Mouse (Mus musculus): Measurements from ENCODE around the gene Zfp683. TPM values are rescaled to one million over a fixed set of nuclear protein-coding genes. Genes with fewer than 3 reads are reported as not detected.

Zfp683 gene
- polyA plus RNA-seq (2015; fragmentation: Nextera tagmentation; extraction: Ambion mirVana): not detected in 2 replicates

DNA sequence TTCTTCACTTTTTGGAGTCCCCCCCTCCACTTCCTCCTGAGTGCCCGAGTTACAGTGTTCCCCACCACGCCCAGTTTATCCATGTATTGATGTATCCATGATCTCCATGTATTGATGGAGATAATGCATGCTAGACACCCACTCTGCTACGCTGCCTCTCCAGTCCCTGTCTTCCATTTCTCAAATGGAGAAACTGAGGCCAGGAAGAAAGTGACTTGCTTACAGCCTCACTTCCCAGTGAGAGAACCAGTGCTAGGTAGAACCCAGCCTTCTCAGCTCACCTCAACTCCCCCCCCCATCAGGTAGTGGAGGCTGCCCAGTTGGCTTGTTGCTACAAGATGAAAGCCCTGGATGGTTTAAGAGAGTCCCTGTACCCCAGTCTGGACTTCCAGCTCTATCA is at the start of gene Zfp683:
TSS of gene Zfp683 (plus strand) at position 301 of the 400 bp plus-strand sequence.
- Histone ChIP-seq H3K27me3 (replicated peaks) (no peaks in the 10 kb centered on the region; the same call in 1 of the 2 replicates), H3K36me3 (no peaks in the 10 kb centered on the region), H3K4me3 (replicated peaks) (no peak within 1 kb of the TSS), H3K4me1 (replicated peaks) (0 out of 2 replicates have a peak, but pooled peaks cover 6% of the 10 kb centered on the region), H3K27ac (no peak within 1 kb of the TSS), H3K9me3 (no peaks in the 10 kb centered on the region), H3K4me2 (replicated peaks) (no peak within 1 kb of the TSS), H3K9ac (no peak within 1 kb of the TSS)
- no peak for ATAC-seq
- 81% methylated on average over 3 of the region's 3 CpGs for WGBS

DNA sequence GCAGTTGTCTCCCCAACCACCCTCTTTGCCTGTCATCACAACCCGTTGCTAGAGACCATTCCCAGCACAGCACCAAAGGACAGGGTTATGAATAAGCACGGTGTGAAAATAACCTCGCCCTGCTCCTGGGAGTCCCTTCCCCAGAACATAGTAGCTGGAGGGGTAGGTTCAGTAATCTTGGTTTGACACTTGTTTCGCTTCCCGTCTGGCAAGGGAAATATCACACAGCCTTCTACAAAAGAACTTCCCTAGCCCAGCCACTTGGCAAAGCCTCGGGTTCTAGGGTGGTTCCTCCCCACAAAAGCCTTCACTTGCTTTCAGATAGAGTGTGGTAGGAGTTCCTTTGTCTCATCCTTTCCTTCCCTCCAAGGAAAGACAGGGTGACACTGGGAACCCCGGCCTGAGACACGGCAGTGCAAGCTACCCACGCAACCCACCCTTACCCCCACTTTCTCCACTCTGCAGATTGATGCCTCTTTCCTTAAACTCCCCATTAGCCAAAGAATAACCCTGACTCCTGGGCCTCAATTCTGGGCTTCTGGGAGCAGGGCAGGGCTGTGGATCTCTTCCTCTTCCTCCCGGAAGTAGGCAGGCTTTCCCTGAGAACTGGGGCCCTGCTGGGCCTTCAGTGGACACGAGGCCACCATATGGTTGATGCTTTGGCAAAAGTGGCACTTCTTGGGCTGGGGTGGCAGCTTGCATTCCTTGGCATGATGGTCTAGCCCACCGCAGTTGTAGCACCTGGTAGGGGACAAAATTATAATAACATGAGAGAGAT is 47.9 kb upstream of the Zfp683 start:
- no peak overlapping the region for H3K4me2 ChIP-seq (replicated peaks)
- no peak overlapping the region for H3K27ac ChIP-seq
- ATAC-seq: no peak
- no peak overlapping the region for H3K9ac ChIP-seq
- H3K4me1 ChIP-seq (replicated peaks): 0 out of 2 replicates have a peak, but pooled peaks cover 9% of the 10 kb centered on the region
- no peaks in the 10 kb centered on the region for H3K36me3 ChIP-seq
- 82% methylated on average over 12 of the region's 12 CpGs for WGBS
- H3K9me3 ChIP-seq: no peaks in the 10 kb centered on the region
- H3K27me3 ChIP-seq (replicated peaks): no peaks in the 10 kb centered on the region
- H3K4me3 ChIP-seq (replicated peaks): no peak overlapping the region

DNA sequence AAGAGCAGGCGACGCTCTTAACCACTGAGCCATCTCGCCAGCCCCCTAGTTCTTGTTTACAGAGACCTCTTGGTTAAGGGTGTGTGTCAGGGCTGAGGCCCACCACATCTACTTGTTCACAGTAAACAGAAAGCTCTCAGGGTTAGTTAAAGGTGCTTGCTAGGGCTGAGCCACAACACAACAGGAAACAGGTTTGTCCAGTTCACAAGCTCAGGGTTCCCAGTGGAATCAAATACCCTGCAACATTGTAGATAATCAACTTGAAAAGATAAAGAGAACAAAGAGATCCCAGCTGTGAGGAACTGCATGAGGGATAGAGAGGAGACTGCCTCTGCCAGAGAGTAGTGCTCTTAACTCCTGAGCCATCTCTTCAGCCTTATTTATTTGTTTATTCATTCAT is 46.8 kb upstream of the Zfp683 start:
- Histone ChIP-seq H3K27me3 (replicated peaks) (no peaks in the 10 kb centered on the region), H3K9me3 (no peaks in the 10 kb centered on the region), H3K4me1 (replicated peaks) (0 out of 2 replicates have a peak, but pooled peaks cover 11% of the 10 kb centered on the region), H3K9ac (no peak overlapping the region), H3K27ac (no peak overlapping the region), H3K36me3 (no peaks in the 10 kb centered on the region), H3K4me2 (replicated peaks) (no peak overlapping the region), H3K4me3 (replicated peaks) (no peak overlapping the region)
- WGBS: 74% methylated on average over 3 of the region's 3 CpGs
- ATAC-seq: peak; percentile 65

DNA sequence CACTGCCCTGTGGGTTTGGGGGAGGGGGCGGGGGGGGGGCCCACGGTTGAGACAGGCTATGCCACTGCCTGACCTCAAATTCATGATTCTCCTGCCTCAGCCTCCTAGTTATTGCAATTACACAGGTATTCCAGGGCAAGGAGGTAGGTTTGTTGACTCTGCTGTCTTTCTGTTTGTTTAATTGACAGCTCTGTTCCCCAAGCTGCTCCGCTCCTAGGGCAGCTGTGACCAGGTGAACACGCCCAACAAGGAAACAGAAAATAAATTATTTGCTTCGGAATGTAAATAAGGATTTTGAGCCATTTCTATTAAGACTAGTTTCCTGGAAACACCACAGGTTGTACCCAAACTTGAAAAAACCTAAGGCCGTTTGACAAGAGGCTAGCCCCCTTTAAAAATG is 43.9 kb upstream of the Zfp683 start:
- WGBS: 51% methylated on average over 6 of the region's 6 CpGs
- Histone ChIP-seq H3K4me3 (replicated peaks) (no peak overlapping the region), H3K27me3 (replicated peaks) (no peaks in the 10 kb centered on the region), H3K27ac (no peak overlapping the region), H3K9me3 (no peaks in the 10 kb centered on the region), H3K9ac (no peak overlapping the region), H3K4me2 (replicated peaks) (no peak overlapping the region), H3K36me3 (no peaks in the 10 kb centered on the region), H3K4me1 (replicated peaks) (0 out of 2 replicates have a peak, but pooled peaks cover 11% of the 10 kb centered on the region)
- no peak for ATAC-seq

DNA sequence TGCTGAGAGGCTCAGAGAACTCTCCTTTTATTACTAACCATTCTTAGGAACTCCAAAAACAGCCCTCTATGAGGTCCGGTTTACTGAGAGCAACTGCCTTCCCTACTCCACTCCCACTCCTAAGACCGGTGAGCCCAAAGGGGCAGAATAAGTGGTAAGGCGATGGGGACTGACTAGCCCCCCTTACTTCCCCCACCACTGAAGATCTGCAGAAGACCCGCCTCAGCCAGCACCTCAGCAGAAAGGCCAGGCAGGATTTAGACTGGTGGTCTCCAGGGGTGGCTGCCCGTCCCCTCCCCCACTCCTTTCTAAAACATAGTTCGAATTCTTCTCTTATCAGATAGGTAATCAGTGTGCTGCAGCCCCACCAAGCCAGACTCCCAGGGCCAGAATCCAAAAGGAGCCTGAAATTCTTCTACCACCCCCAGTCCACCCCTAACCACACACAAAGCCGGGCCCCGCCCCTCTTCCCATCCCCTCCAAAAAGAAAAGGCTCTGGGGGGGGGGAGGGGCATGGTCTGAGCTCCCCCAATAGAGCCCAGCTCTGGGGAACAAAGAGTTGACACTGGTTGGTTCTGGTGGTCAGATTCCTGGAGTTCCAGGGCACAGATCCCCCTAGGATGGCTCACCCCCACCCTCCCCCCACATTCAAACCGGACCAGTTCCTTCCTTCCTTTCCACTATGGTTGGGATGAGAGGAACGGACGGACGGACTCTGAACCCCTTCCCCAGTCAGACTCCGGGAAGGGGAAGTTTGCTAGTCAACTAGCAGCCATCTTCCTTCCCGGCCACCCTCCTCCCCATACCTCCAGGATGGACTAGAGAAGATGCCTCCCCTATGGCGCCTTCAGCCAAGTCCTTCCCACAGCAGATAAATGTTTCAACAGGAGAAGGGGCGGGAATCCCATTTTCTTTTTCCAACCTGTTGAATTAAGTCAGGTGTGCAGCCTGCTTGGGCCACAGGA is 41.9 kb upstream of the Zfp683 start:
- Histone ChIP-seq H3K27ac (no peak overlapping the region), H3K36me3 (no peaks in the 10 kb centered on the region), H3K4me1 (replicated peaks) (peaks cover 13% of the 10 kb centered on the region; the same call in 1 of the 2 replicates), H3K4me3 (replicated peaks) (no peak overlapping the region), H3K9ac (no peak overlapping the region), H3K4me2 (replicated peaks) (no peak overlapping the region), H3K27me3 (replicated peaks) (peaks cover 8% of the 10 kb centered on the region), H3K9me3 (no peaks in the 10 kb centered on the region)
- ATAC-seq: no peak
- 15% methylated on average over 16 of the region's 16 CpGs for WGBS

DNA sequence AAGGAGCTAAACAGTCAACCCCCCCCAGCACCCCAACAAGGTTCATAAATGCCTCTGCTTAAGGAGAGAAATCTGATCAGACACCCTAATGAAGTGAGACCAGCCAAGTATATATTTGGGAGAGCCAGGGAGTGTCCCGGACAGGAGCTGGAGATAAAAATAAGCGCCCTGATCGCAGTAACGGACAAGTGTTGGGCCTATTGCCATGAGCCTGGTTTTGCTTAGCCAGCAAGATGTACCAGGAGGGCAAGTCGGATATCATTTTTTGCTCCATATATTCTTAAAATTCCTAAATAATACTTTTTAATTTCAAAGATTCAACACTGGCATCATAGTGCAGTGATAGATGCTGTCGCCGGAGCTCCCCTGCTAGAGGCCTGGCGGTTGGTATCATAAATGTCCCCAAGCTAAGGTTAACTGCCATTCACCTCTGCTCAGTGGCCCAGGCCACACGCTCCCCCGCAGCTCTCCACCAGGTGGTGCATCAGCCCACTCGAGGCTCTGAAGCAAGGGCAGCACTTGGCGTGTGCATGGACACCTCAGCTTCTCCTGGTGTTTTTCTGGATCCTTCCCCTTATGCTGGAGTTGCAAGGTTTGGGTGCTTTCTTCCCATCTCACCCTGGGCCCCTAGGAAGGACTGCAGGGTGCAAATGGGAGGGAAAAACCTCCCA is 40.6 kb upstream of the Zfp683 start:
- Histone ChIP-seq H3K9ac (no peak overlapping the region), H3K4me1 (replicated peaks) (peaks cover 20% of the 10 kb centered on the region), H3K27ac (no peak overlapping the region), H3K36me3 (no peaks in the 10 kb centered on the region), H3K4me3 (replicated peaks) (no peak overlapping the region), H3K27me3 (replicated peaks) (peaks cover 21% of the 10 kb centered on the region), H3K9me3 (no peaks in the 10 kb centered on the region), H3K4me2 (replicated peaks) (no peak overlapping the region)
- ATAC-seq: no peak
- WGBS: 43% methylated on average over 12 of the region's 12 CpGs

DNA sequence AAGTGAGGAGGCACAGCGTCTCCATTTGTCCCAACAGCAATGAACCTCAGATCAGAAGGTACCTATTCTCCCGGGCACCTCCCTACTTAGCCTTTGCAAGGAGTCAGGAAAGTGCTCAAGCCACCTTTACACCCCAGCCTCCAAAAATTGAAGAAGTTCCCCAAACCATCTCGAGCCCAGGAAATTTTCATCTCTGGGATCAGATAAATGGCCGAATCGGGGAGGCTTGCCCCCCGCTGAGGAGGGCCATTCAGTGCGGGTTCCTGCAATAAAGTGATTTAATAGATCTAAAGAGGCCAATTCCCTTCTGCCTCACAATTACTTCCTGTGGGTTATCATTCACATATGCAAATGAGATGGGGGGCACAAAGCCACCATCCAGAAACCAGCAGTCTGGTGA is 37.4 kb upstream of the Zfp683 start:
- ATAC-seq: no peak
- H3K4me3 ChIP-seq (replicated peaks): no peak overlapping the region
- H3K27me3 ChIP-seq (replicated peaks): peaks cover 42% of the 10 kb centered on the region
- H3K4me2 ChIP-seq (replicated peaks): no peak overlapping the region
- no peak overlapping the region for H3K9ac ChIP-seq
- H3K36me3 ChIP-seq: no peaks in the 10 kb centered on the region
- peaks cover 27% of the 10 kb centered on the region for H3K4me1 ChIP-seq (replicated peaks)
- no peaks in the 10 kb centered on the region for H3K9me3 ChIP-seq
- WGBS: 12% methylated on average over 7 of the region's 7 CpGs
- H3K27ac ChIP-seq: no peak overlapping the region

DNA sequence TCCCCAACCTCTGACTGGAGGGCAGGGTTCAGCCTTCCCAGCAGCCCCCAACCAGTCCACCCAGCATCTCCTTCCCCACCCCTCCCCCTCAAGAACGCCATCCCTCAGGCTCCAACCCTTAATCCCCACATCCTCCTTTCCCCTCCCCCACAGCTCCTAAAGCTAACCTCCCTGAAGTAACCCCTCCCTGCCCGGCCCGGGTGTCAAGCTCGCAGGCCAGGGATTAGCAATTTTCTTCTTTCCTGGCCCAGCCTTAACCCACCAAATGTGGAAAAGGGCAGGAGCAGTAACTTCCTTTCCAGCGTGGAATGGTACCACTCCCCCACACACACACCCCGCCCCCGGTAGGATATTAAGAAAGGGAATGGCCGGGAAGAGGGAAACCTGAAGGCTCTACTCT is 36.9 kb upstream of the Zfp683 start:
- 4% methylated on average over 8 of the region's 8 CpGs for WGBS
- Histone ChIP-seq H3K4me2 (replicated peaks) (no peak overlapping the region), H3K4me3 (replicated peaks) (no peak overlapping the region), H3K36me3 (no peaks in the 10 kb centered on the region), H3K27me3 (replicated peaks) (peaks cover 42% of the 10 kb centered on the region), H3K27ac (no peak overlapping the region), H3K4me1 (replicated peaks) (peaks cover 23% of the 10 kb centered on the region), H3K9me3 (no peaks in the 10 kb centered on the region), H3K9ac (no peak overlapping the region)
- no peak for ATAC-seq

DNA sequence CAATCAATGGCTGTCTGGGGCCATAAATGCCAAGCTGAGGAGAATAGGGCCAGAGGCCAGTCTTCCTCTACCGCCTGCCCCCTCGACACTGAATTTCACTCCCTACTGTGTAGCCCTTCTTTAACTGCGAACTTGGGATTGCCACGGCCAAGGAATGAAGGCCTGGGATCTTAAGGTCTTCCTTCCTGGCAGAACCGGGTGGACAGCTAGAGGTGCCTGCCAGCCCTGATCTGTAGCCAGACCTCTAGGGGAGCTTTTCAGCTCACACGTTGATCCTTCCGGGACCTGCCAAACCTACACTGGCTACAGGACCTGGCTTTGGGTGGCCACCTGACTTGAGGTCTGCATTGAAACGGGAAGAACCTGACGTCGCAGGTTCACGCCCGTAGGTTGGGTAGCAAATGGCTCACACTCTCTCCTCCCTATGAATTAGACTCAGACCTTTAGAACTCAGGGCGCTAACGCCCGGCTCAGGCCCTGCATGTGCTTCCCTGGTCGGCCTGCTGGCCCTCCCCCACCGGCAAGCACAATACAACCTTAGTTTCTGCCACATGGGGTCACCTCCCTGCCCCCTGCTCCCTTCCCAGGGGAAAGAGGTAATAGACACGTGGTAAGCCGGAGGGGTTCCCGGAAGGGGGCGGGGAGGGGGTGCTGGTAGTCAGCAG is 36.3 kb upstream of the Zfp683 start:
- 3% methylated on average over 21 of the region's 21 CpGs for WGBS
- H3K4me3 ChIP-seq (replicated peaks): no peak overlapping the region; the same call in 1 of the 2 replicates
- no peak for ATAC-seq

DNA sequence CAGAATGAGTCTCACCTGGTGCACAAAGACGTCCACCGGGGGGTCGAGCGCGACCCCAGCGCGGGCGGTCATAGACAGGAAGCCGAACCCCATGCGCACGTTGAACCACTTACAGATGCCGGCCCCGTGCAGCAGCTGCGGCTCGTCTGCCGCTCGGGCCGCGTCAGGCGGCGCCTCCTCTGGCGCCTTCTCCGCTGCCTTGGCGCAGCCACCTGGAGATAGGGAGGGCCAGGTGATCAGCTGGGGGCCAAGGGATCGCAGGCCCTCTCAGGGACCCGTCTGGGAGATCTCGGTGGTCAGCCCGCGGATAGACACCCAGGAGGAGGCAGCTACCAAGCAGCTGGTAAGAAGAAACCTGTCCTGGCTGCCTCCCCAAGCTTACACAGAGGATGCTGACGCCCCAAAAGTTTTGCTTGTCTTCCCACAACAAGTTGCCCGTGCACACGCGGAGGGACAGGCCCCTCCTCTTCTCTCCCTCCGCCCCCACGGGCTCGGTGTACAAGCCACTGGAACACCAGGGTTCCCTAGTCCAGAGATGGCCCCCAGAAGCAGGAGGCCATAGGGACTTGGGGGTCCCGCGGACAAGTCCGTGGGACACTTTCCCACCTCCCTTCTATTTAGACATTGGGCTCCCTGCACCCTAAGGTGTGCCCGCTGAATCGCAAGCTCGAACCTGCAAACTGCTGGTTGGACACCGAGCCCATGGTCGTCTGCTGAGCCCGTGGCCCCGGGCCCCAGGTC is 35.4 kb upstream of the Zfp683 start:
- H3K9ac ChIP-seq: no peak overlapping the region
- H3K4me2 ChIP-seq (replicated peaks): peak overlapping the region; percentile 49
- no peak for ATAC-seq
- peak overlapping the region; percentile 13; the same call in 1 of the 2 replicates for H3K4me3 ChIP-seq (replicated peaks)
- WGBS: 1% methylated on average over 46 of the region's 46 CpGs
- no peaks in the 10 kb centered on the region for H3K36me3 ChIP-seq
- H3K4me1 ChIP-seq (replicated peaks): peaks cover 21% of the 10 kb centered on the region
- H3K27me3 ChIP-seq (replicated peaks): peaks cover 42% of the 10 kb centered on the region
- H3K9me3 ChIP-seq: no peaks in the 10 kb centered on the region
- H3K27ac ChIP-seq: no peak overlapping the region

More for the DNA sequence above, 36.3 kb upstream of the Zfp683 start:
- Histone ChIP-seq H3K9me3 (no peaks in the 10 kb centered on the region), H3K4me2 (replicated peaks) (peak overlapping the region; percentile 49), H3K9ac (no peak overlapping the region), H3K4me1 (replicated peaks) (peaks cover 21% of the 10 kb centered on the region), H3K27ac (no peak overlapping the region), H3K27me3 (replicated peaks) (peaks cover 42% of the 10 kb centered on the region), H3K36me3 (no peaks in the 10 kb centered on the region)

DNA sequence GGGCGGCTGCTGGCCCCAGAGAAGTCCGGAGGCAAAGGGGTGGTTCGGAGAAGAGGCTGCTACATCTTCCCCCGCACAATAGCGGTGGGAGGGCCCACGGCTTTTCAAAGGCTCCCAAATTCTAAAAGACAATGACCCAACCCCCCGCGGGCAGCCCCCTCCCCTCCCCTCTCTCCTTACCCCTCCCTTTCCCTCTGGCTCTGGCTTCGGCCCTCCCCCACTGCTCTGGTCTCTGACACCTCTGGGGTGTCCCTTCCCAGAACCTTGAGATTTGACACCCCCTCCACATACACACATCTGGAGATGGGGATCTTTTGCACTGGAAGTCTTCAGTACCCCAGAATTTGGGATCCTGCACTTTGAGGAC is 34.9 kb upstream of the Zfp683 start, which contains the start of gene Lin28a:
TSS of gene Lin28a (minus strand) at position 63 of the 367 bp plus-strand sequence.
- ATAC-seq: no peak
- H3K9ac ChIP-seq: no peak within 1 kb of the TSS
- 2% methylated on average over 9 of the region's 9 CpGs for WGBS

More for the DNA sequence above, 34.9 kb upstream of the Zfp683 start, which contains the start of gene Lin28a:
- Histone ChIP-seq H3K27me3 (replicated peaks) (peaks cover 42% of the 10 kb centered on the region), H3K4me3 (replicated peaks) (peak within 1 kb of the TSS; percentile 13; the same call in 1 of the 2 replicates), H3K4me2 (replicated peaks) (peak within 1 kb of the TSS; percentile 49), H3K9me3 (no peaks in the 10 kb centered on the region), H3K27ac (no peak within 1 kb of the TSS), H3K4me1 (replicated peaks) (peaks cover 21% of the 10 kb centered on the region), H3K36me3 (no peaks in the 10 kb centered on the region)
